Mouse (Mus musculus) limb, embryonic 11.5 days (tissue): Measurements from ENCODE around the gene Gpbar1. TPM values are rescaled to one million over a fixed set of nuclear protein-coding genes. Genes with fewer than 3 reads are reported as not detected.

Experiments
- ATAC-seq: fragments of 200-750 bp; cut with Nextera tagmentation; 2 replicates; pipeline ENCODE4 v1.8.0; 2017; ENCODE audit warnings: low read depth; ENCODE audit not compliant: insufficient number of reproducible peaks, low FRiP score, low TSS enrichment
- DNase-seq: peaks from one replicate; pipeline ENCODE4 v3.0.0-alpha.2; 2015; ENCODE audit warnings: low spot score
- H3K27ac ChIP-seq: fragments of 300-500 bp; sonication (generic); replicated peaks from 2 replicates; pipeline ENCODE4 v1.5.1; 2014; ENCODE audit warnings: low read depth, mild to moderate bottlenecking, low read length
- H3K27me3 ChIP-seq: fragments of 300-500 bp; sonication (generic); 2 replicates; pipeline ENCODE4 v1.6.1; 2014; ENCODE audit warnings: mild to moderate bottlenecking, low read length, mixed read lengths; ENCODE audit not compliant: control insufficient read depth, insufficient read depth
- H3K36me3 ChIP-seq: fragments of 300-500 bp; sonication (generic); 2 replicates; pipeline ENCODE4 v1.6.1; 2014; ENCODE audit warnings: mild to moderate bottlenecking, low read length, moderate library complexity, mixed read lengths; ENCODE audit not compliant: control insufficient read depth, insufficient read depth
- H3K4me1 ChIP-seq: fragments of 300-500 bp; sonication (generic); 2 replicates; pipeline ENCODE4 v1.6.1; 2014; ENCODE audit warnings: low read length, mixed read lengths; ENCODE audit not compliant: control insufficient read depth, insufficient read depth
- H3K4me2 ChIP-seq: fragments of 300-500 bp; sonication (generic); 2 replicates; pipeline ENCODE4 v1.6.1; 2014; ENCODE audit warnings: low read depth, mild to moderate bottlenecking, moderate library complexity; ENCODE audit not compliant: severe bottlenecking
- H3K4me3 ChIP-seq: fragments of 300-500 bp; sonication (generic); 2 replicates; pipeline ENCODE4 v1.5.1; 2014; ENCODE audit warnings: low read depth, low read length
- H3K9ac ChIP-seq: fragments of 300-500 bp; sonication (generic); 2 replicates; pipeline ENCODE4 v1.6.1; 2014; ENCODE audit warnings: mild to moderate bottlenecking, low read length
- H3K9me3 ChIP-seq: fragments of 300-500 bp; sonication (generic); 2 replicates; pipeline ENCODE4 v1.6.1; 2016; ENCODE audit warnings: low read length; ENCODE audit not compliant: control insufficient read depth
- WGBS: fragments of 180-500 bp; shearing (Covaris S2); extraction: QIAGEN DNeasy Blood & Tissue Kit; methylation state at CpG from one replicate; pipeline ENCODE4 v1.1.7; 2014; 5-methylcytosine and 5-hydroxymethylcytosine counted together
- polyA plus RNA-seq: library from polyadenylated mRNA; unstranded; fragments of >200 nt; fragmentation: Nextera tagmentation; extraction: Ambion mirVana; gene quantifications from 2 replicates; pipeline ENCODE4 v1.2.1, GENCODE M21; 2014

The Gpbar1 gene
- polyA plus RNA-seq, 1 experiment from 2014 or later: 0.51 TPM

DNA sequence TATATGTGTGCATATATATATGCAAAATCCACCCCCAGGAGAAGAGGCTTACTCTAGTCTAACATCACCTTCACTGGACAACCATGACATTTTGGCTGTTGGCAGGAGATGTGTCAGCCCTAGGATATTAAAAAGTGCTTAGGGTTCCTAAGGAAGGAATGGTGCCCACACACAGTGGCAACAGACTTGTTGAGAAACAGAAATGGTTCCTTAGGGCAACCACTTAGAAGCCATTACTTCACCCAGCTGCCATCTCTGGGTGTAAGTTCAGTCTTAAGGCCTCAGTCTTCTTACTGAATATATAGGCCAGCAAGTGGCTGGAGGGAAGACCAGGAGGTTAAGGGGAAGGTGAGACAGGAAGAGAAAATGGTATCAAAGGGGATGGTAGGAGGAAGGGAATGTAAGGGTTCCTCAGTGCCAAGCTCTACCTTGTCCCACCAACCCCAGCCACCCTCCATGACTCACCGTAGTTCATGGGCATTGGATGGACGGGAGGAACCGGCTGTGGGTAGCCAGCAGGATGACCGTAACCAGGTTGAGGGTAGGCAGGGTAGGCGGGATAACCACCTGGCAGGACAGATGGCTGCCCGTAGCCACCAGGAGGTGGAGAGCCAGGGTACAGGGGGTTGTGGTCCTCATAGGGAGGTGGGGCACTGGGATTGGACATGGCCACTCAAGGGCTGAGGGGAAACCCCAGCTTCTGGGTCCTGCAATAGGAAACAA, 16.5 kb downstream of the Gpbar1 start:
- Histone ChIP-seq H3K27me3 (no peaks in the 10 kb centered on the region), H3K4me2 (no peak overlapping the region), H3K4me1 (peaks cover 19% of the 10 kb centered on the region), H3K27ac (peak overlapping the region; percentile 81), H3K4me3 (no peak overlapping the region), H3K9ac (no peak overlapping the region), H3K9me3 (no peaks in the 10 kb centered on the region), H3K36me3 (no peaks in the 10 kb centered on the region; the same call in none of the 2 replicates)
- 88% methylated on average over 6 of the region's 6 CpGs for WGBS
- ATAC-seq (no peak), DNase-seq (no peak)

DNA sequence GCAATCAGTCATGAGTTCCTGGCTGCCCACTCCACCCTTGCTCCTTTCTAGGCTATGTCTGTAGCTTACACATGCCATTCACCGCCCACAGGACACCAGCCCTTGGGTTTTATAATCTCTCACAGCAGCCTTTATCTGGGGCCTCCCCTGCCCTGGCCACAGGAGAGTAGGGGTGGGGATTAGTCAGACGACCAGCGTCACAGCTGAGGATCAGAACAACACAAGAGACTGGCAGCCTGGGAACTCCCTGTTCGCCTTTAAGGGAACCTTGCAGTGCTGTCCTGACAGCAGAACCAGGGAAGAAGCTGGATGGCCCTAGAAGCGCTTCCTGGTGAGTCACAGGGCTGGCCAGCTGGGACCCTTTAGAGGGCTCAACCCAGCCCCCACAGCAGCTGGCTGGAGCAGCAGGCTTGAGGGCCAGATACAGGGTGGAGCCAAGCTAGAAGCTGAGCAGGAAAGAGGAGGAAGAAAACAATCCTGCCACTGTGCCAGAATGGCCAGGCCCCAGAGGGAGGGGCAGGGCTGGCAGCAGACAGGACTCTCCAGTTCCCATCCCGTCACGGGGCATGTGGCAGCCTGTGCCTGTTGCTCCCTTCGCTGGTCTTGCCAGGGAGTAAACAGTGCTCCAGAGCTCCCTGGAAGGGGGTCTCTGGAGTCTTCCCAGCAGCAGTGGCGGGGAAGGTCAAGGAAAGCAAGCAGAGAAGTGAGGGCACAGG, 17.3 kb downstream of the Gpbar1 start:
- H3K4me2 ChIP-seq: peak overlapping the region; percentile 33
- peak; percentile 61; the same call in 1 of the 2 replicates for ATAC-seq
- peak; percentile 63 for DNase-seq
- H3K9me3 ChIP-seq: no peaks in the 10 kb centered on the region
- 21% methylated on average over 9 of the region's 9 CpGs for WGBS
- H3K4me1 ChIP-seq: peaks cover 19% of the 10 kb centered on the region
- H3K27me3 ChIP-seq: no peaks in the 10 kb centered on the region
- no peak overlapping the region for H3K4me3 ChIP-seq
- peak overlapping the region; percentile 81 for H3K27ac ChIP-seq
- no peaks in the 10 kb centered on the region; the same call in 1 of the 2 replicates for H3K36me3 ChIP-seq
- H3K9ac ChIP-seq: peak overlapping the region; percentile 49; the same call in 1 of the 2 replicates

DNA sequence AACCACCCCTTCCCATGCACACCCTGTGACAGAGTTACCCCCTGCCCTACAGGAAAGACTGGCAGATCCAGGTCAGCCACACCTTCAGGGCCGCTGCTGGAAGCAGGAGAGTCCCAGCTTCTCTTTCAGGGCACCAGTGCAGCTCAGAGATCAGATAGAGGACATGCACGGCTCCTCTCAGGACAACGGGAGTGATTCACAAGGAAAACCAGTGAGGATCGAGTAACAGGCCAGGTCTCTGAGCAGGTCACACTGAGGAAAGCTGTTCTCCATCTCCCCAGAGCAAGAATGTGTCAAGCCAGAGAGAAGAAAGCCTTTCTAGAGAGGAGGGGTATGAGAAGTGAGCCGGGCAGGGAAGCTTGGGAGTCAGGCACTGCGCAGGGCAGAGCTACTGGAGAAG, 18.1 kb downstream of the Gpbar1 start:
- no peaks in the 10 kb centered on the region for H3K27me3 ChIP-seq
- H3K36me3 ChIP-seq: no peaks in the 10 kb centered on the region
- H3K9ac ChIP-seq: 0 out of 2 replicates have a peak overlapping the region, but pooled peaks have one; percentile 9
- WGBS: 52% methylated on average over 6 of the region's 6 CpGs
- H3K4me2 ChIP-seq: no peak overlapping the region
- H3K9me3 ChIP-seq: no peaks in the 10 kb centered on the region
- DNase-seq: no peak
- no peak for ATAC-seq
- peak overlapping the region; percentile 81 for H3K27ac ChIP-seq
- no peak overlapping the region for H3K4me3 ChIP-seq
- peaks cover 19% of the 10 kb centered on the region for H3K4me1 ChIP-seq

DNA sequence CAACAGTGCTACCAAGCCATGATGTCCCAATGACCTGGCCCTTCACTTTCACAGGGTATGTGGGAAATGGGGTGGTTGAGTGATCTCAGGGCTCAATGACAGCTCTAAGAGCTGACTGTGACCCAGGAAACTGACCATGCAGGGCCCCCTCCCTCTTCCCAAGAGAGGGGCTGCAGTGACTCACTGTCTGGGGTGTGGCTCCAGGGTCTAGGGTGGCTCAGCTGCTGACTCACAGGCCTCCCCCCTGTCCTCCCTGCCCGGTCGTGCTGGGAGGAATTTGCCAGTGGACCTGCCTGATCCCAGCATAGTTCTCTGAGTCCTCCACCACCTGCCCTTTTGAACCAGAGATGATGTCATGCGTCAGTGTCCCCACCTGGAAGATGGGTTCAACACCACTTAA, 18.9 kb downstream of the Gpbar1 start:
- H3K27me3 ChIP-seq: no peaks in the 10 kb centered on the region
- no peaks in the 10 kb centered on the region for H3K36me3 ChIP-seq
- H3K27ac ChIP-seq: no peak overlapping the region
- ATAC-seq (no peak), DNase-seq (no peak)
- no peak overlapping the region for H3K4me3 ChIP-seq
- H3K9me3 ChIP-seq: no peaks in the 10 kb centered on the region
- no peak overlapping the region for H3K4me2 ChIP-seq
- H3K9ac ChIP-seq: no peak overlapping the region
- WGBS: 68% methylated on average over 3 of the region's 3 CpGs
- peaks cover 20% of the 10 kb centered on the region for H3K4me1 ChIP-seq

DNA sequence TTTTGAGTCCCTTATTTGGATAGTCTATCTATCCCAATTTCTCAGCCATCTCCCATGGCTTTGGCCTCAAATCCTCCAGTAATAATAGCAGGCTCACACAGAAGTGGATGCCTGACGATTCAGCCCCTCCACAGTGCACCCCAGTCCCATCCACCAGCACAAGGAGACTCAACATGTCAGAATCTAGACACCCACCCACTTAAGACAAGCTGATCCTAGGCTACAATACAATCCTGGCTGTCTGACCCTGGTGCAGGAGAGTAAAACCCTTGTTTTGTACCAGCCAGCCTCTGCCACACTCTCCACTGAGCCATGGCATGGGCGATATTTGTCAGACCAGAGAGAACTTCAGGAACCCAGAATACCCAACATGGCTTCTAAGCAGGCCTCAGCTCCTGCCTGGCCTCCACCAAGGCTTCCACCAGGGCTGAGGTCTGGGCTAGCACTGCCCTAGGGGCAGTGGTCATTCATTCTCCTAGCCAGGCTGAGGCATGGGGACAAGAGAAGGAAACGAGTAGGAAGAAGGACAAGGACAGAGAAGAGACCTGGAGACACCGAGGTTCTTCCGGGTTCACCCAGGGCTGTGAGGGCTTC, 19.9 kb downstream of the Gpbar1 start:
- WGBS: 86% methylated on average over 5 of the region's 5 CpGs
- DNase-seq (no peak), ATAC-seq (no peak)
- no peaks in the 10 kb centered on the region for H3K36me3 ChIP-seq
- no peak overlapping the region for H3K9ac ChIP-seq
- no peaks in the 10 kb centered on the region for H3K9me3 ChIP-seq
- no peak overlapping the region for H3K4me2 ChIP-seq
- no peaks in the 10 kb centered on the region for H3K27me3 ChIP-seq
- peaks cover 26% of the 10 kb centered on the region for H3K4me1 ChIP-seq
- H3K4me3 ChIP-seq: no peak overlapping the region
- H3K27ac ChIP-seq: no peak overlapping the region

DNA sequence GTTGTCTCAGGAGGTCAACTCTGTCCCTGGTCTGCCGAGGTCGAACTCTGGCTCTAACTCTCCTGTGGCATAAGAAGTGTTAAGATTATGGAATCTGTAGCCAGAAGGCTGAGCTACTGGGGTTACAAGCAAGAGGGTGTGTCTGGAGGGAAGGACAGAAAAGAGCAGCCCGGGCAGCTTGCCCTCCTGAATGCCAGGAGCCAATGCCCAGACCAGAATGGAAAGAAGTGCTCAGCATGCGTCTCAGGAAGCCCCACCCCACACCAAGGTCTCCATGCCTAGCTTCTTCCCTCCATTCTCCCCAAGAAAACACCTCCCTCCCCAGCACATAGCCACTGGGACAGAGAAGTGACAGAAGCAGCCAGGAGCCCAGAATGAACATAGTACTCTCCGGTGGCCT, 20.6 kb downstream of the Gpbar1 start:
- ATAC-seq (no peak), DNase-seq (no peak)
- Histone ChIP-seq H3K9me3 (no peaks in the 10 kb centered on the region), H3K36me3 (no peaks in the 10 kb centered on the region), H3K9ac (no peak overlapping the region), H3K27ac (no peak overlapping the region), H3K4me2 (no peak overlapping the region), H3K4me3 (no peak overlapping the region), H3K4me1 (peaks cover 26% of the 10 kb centered on the region), H3K27me3 (no peaks in the 10 kb centered on the region)
- WGBS: 75% methylated on average over 5 of the region's 5 CpGs

DNA sequence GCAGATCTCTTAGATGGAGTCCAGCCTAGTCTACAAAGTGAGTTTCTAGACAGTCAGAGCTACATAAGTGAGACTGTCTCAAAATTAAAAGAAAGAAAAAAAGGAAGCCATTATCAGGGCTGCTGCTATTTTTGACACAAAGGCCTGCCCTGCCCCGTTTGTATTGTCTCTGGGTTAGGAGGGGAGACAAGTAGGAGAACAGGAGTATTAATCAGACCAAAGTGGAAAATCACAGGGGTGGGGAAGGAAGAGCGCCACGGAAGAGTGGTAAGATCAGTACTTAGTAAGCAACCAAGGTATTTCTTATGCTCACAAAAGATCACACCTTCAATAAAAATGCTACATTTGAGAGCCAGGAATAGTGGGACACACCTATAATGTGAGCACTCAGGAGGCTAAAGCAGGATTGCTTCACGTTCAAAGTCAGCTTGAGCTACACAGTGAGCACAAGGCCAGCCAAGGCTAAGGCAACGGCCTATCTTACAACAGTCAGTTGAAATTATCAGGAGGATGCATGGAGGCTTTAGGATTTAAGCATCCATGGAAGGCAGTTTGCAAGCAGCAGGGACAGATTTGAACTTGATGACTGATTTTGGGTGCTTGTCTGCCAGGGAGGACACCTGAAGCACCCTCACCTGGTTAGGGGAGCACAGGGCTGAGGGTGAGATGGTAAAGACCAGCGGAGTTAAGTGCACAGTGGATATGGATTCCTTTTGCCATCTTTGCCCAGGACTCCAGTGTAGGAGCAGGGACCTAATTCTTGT, 22.2 kb downstream of the Gpbar1 start:
- DNase-seq (no peak), ATAC-seq (no peak)
- no peaks in the 10 kb centered on the region for H3K9me3 ChIP-seq
- 84% methylated on average over 6 of the region's 6 CpGs for WGBS
- H3K36me3 ChIP-seq: no peaks in the 10 kb centered on the region
- peaks cover 19% of the 10 kb centered on the region for H3K4me1 ChIP-seq
- no peaks in the 10 kb centered on the region for H3K27me3 ChIP-seq
- H3K27ac ChIP-seq: no peak overlapping the region
- H3K4me3 ChIP-seq: no peak overlapping the region
- H3K4me2 ChIP-seq: no peak overlapping the region
- no peak overlapping the region for H3K9ac ChIP-seq

DNA sequence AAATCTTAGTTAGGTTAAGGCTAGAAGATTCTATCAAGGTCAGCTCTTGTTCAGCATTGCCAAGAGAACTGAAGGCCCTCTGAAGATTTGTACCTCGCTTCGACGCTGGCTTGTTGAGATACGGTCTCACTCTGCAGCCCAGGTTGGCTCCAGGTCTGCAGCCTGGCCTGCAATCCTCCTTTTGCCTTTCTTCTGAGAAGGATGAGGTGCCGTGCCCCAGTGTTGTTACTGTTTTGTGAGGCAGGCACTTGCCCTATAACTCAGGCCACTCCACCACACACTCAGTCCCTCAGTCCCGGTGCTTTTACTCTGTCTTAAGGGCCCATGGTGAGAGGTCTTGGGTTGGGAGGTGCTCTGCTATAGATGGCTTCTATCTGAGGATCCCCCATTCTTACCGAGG, 23.9 kb downstream of the Gpbar1 start:
- 76% methylated on average over 7 of the region's 7 CpGs for WGBS
- DNase-seq: no peak
- Histone ChIP-seq H3K4me3 (no peak overlapping the region), H3K27ac (no peak overlapping the region), H3K27me3 (no peaks in the 10 kb centered on the region), H3K9me3 (no peaks in the 10 kb centered on the region), H3K4me2 (no peak overlapping the region), H3K4me1 (peaks cover 7% of the 10 kb centered on the region; the same call in 1 of the 2 replicates), H3K9ac (no peak overlapping the region), H3K36me3 (no peaks in the 10 kb centered on the region)
- ATAC-seq: no peak
